Mouse (Mus musculus) bone marrow, adult 2 months (tissue): Measurements from ENCODE around the gene Acvrl1. TPM values are rescaled to one million over a fixed set of nuclear protein-coding genes. Genes with fewer than 3 reads are reported as not detected.

Source experiments
- H3K27ac ChIP-seq: fragments of 200-500 bp; 2 replicates; pipeline ENCODE4 v1.5.1; 2012; ENCODE audit warnings: low read depth, mild to moderate bottlenecking, control low read depth, inconsistent platforms, low read length; ENCODE audit not compliant: control insufficient read depth, poor library complexity, insufficient read depth
- H3K4me1 ChIP-seq: fragments of 200-500 bp; 2 replicates; pipeline ENCODE4 v1.6.1; 2011; ENCODE audit warnings: low read length; ENCODE audit not compliant: control insufficient read depth, insufficient read depth
- H3K4me3 ChIP-seq: fragments of 200-500 bp; replicated peaks from 2 replicates; pipeline ENCODE3; 2011; ENCODE audit warnings: mild to moderate bottlenecking, low read depth, low read length, control low read depth; ENCODE audit not compliant: control insufficient read depth
- CTCF ChIP-seq: fragments of 200-500 bp; IDR thresholded peaks from 2 replicates; pipeline ENCODE4 v1.5.1; 2011; ENCODE audit warnings: low read length, control low read depth; ENCODE audit not compliant: control insufficient read depth, insufficient read depth
- POLR2A ChIP-seq: fragments of 200-500 bp; IDR thresholded peaks from 2 replicates; pipeline ENCODE4 v1.6.1; 2011; ENCODE audit warnings: low read depth, mild to moderate bottlenecking, control low read depth, low read length, borderline replicate concordance; ENCODE audit not compliant: control insufficient read depth
- WGBS: fragments of 180-500 bp; shearing (Covaris S2); methylation state at CpG from one replicate; pipeline ENCODE4 v1.1.7; 2018; 5-methylcytosine and 5-hydroxymethylcytosine counted together
- polyA plus RNA-seq: library from polyadenylated mRNA; stranded (reverse); fragments of >200 nt; gene quantifications from 2 replicates; pipeline ENCODE4 v1.2.4, GENCODE M21; 2011; ENCODE audit warnings: low replicate concordance; ENCODE audit not compliant: missing spikeins, insufficient read depth, insufficient read length

The Acvrl1 gene
- polyA plus RNA-seq, 1 experiment = 21.9 TPM

GRCm38 (mm10) chr15:101160591-101160990 is 32.3 kb downstream of the Acvrl1 start:
- H3K4me3 ChIP-seq = no peak overlapping the region
- WGBS = 44% methylated on average over 7 of the region's 7 CpGs
- peaks cover 4% of the 10 kb centered on the region for H3K4me1 ChIP-seq
- TF ChIP-seq CTCF (no peak), POLR2A (no peak)
- no peak overlapping the region for H3K27ac ChIP-seq

- no peak overlapping the region for H3K27ac ChIP-seq
- no peak for TF ChIP-seq POLR2A
- no peak for TF ChIP-seq CTCF
- 85% methylated on average over 7 of the region's 7 CpGs for WGBS
- H3K4me3 ChIP-seq = no peak overlapping the region
- H3K4me1 ChIP-seq = peaks cover 4% of the 10 kb centered on the region
These were observed 33.2 kb downstream of the Acvrl1 start for GRCm38 (mm10) chr15:101161534-101161933.

- Histone ChIP-seq H3K4me1 (peaks cover 4% of the 10 kb centered on the region), H3K4me3 (no peak overlapping the region), H3K27ac (no peak overlapping the region)
- TF ChIP-seq CTCF (no peak), POLR2A (no peak)
- 82% methylated on average over 15 of the region's 15 CpGs for WGBS
These were observed 34.7 kb downstream of the Acvrl1 start for GRCm38 (mm10) chr15:101163056-101163458.

- Histone ChIP-seq H3K4me3 (no peak overlapping the region), H3K27ac (no peak overlapping the region), H3K4me1 (peaks cover 4% of the 10 kb centered on the region)
- WGBS = 66% methylated on average over 5 of the region's 5 CpGs
- no peak for TF ChIP-seq CTCF
- TF ChIP-seq POLR2A = no peak
These were observed 35.5 kb downstream of the Acvrl1 start for GRCm38 (mm10) chr15:101163854-101164253.

- Histone ChIP-seq H3K4me1 (peaks cover 4% of the 10 kb centered on the region), H3K27ac (no peak overlapping the region), H3K4me3 (no peak overlapping the region)
- WGBS = 73% methylated on average over 5 of the region's 5 CpGs
- no peak for TF ChIP-seq CTCF
These were observed 36.0 kb downstream of the Acvrl1 start for GRCm38 (mm10) chr15:101164291-101164690.

GRCm38 (mm10) chr15:101165658-101166437 is 37.5 kb downstream of the Acvrl1 start:
- 52% methylated on average over 16 of the region's 16 CpGs for WGBS
- H3K27ac ChIP-seq = no peak overlapping the region
- H3K4me3 ChIP-seq = no peak overlapping the region
- no peak for TF ChIP-seq CTCF
- TF ChIP-seq POLR2A = no peak
- peaks cover under 1% of the 10 kb centered on the region; the same call in 1 of the 2 replicates for H3K4me1 ChIP-seq

GRCm38 (mm10) chr15:101167553-101167952 is 39.2 kb downstream of the Acvrl1 start:
- Histone ChIP-seq H3K4me3 (no peak overlapping the region), H3K4me1 (no peaks in the 10 kb centered on the region; the same call in 1 of the 2 replicates), H3K27ac (no peak overlapping the region)
- no peak for TF ChIP-seq CTCF
- no peak for TF ChIP-seq POLR2A
- 87% methylated on average over 11 of the region's 11 CpGs for WGBS

- H3K4me3 ChIP-seq = no peak overlapping the region
- no peaks in the 10 kb centered on the region; the same call in 1 of the 2 replicates for H3K4me1 ChIP-seq
- WGBS = 63% methylated on average over 5 of the region's 5 CpGs
- no peak overlapping the region for H3K27ac ChIP-seq
- TF ChIP-seq POLR2A (no peak), CTCF (no peak)
These were observed 41.6 kb downstream of the Acvrl1 start for GRCm38 (mm10) chr15:101169910-101170309.

- no peaks in the 10 kb centered on the region; the same call in none of the 2 replicates for H3K4me1 ChIP-seq
- TF ChIP-seq CTCF (no peak), POLR2A (no peak)
- WGBS = 67% methylated on average over 10 of the region's 10 CpGs
- no peak overlapping the region for H3K4me3 ChIP-seq
- H3K27ac ChIP-seq = no peak overlapping the region
These were observed 42.2 kb downstream of the Acvrl1 start for GRCm38 (mm10) chr15:101170413-101170980.
